Mouse (Mus musculus) brain, embryonic 14.5 days (tissue): ENCODE measurements around the gene Plcl2.

ENCODE experiments used
- CTCF ChIP-seq: fragments of 200-500 bp; IDR thresholded peaks from 2 replicates; pipeline ENCODE4 v1.5.1; 2012; ENCODE audit warnings: inconsistent platforms, mild to moderate bottlenecking, moderate library complexity, borderline replicate concordance; ENCODE audit not compliant: insufficient read depth, insufficient read length; ENCODE audit errors: extremely low read depth
- POLR2A ChIP-seq: fragments of 200-500 bp; IDR thresholded peaks from 2 replicates; pipeline ENCODE4 v1.6.1; 2012; ENCODE audit warnings: mild to moderate bottlenecking, inconsistent platforms, borderline replicate concordance; ENCODE audit not compliant: poor library complexity, insufficient read depth, insufficient read length, severe bottlenecking; ENCODE audit errors: extremely low read depth

GRCm38 (mm10) chr17:50600696-50601095, 91.5 kb downstream of the Plcl2 start:
- TF ChIP-seq CTCF (no peak), POLR2A (no peak)
